Mouse (Mus musculus): ENCODE data around the gene Plaur.
"Not testable (repeated sequence)": the region's sequence is repeated elsewhere in the genome, so short reads cannot be mapped to it uniquely, and the experiment has no call there.

Plaur gene

DNA sequence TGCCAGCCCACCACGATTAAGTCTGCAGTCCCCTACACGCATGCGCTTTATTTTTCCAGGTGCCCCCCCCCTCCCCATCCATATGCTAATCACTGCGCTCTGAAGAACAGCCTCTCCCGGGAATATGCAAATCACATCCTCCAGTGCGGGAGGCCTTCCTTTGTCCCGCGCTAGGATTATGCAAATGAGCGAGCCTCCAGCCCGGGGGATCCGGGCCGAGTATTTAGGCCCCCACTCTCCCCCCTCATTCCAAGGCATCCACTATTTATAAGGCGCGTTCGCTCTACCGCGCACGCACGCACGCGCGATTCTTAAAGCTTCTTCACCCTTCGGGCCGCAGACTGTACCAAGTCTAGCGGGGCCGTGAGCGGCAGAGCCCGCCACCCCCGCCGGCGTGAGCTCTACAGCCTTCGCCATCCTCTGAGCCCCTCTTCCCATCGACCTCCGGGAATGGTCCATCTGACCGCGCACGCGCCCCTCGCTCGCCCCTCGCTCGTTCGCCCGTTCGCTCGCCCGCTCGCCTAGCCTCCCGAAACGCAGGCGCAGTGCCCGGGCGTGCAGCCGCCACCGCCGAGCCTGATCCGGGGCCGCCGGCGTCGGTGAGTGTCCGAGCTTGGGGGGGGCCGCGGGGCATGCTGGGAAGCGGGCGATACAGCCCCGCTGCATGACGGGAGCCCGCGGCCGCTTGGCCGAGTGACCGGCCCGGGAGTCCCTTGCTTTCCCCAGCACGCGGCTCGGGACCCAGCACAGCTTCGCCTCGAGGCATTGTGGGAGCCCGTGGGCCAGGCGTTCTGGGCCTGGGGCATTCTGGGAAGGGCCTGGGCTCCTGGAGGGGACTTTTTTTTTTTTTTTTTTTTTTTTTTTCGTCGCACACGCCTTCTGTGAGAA, 44.8 kb downstream of the Plaur start, which contains the start of gene Zfp428:
Zfp428 (plus strand) TSS at position 169 of the 888 bp plus-strand sequence.
- intact Hi-C loops (cut with DNase I): loop anchor here (2.0 kb wide), 1 partner anchor 22 kb away; no protein-coding TSS in a partner anchor

DNA sequence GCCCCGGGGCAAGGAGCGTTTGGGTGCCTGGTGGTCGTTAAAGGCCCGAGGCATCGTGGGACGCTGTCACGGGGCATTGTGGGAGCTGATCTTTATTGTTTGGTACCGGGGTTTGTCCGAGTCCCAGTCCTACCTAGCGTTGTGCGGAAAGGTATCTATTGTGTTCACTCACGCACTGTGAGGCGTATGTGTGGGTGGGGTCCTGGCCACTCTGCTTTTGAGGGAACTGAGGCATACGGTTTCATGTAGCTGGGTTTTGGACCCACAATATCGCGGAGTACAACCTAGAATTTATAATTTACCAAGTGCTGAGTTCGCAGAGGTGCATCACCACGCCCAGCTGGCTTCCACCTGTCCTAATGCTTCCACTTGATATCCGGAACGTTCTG, 45.4 kb downstream of the Plaur start:
- intact Hi-C loops (cut with DNase I): loop anchor here (2.0 kb wide), 1 partner anchor 21 kb away; no protein-coding TSS in a partner anchor

GRCm38 (mm10) chr7:24512355-24512754, 50.1 kb downstream of the Plaur start, which contains the start of gene AC161166.1:
Gene AC161166.1, minus strand, starts transcription at chr7:24512455.
- intact Hi-C loops (cut with DNase I): no loop called here

GRCm38 (mm10) chr7:24516319-24516718, 54.0 kb downstream of the Plaur start:
- intact Hi-C loops (cut with DNase I): not testable (repeated sequence)

DNA sequence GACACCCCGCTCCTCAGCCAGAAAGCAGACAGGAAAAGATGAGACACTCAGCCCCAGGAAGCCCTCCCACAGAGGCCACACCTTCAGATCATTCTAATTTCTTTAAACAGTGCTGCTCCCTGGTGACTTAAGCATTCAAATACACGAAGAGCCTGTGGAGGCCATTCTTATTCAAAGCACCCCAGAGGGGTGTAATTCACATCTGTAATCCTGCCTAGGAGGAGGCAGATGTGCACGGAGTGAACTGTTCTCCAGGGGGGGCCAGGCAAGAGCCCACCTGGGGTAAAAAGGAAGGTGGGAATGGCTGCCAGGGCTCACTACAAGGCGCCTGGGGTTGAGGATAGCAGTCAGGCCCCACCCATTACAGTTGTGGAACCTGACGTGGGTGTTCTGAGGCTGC, 54.8 kb downstream of the Plaur start:
- intact Hi-C loops (cut with DNase I): no loop called here

DNA sequence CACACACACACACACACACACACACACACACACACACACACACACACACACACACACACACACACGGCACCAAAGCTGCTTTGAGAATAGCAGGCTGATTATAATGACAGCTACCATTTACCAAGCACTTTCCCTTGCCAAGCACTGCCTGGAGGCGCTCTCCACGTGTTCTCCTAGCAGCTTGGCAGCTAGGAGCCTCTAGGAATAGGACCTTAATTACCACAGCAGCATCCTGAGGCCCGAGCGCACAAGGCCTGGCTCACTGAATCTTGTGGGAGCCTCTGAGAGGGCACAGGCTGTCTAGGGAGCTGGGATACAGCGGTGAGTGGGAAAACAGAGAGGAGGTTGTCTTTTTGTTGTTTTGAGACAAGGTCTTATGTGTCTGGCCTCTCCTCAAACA, 55.4 kb downstream of the Plaur start:
- intact Hi-C loops (cut with DNase I): no loop called here

- intact Hi-C loops (cut with DNase I): no loop called here
These were observed 56.8 kb downstream of the Plaur start for GRCm38 (mm10) chr7:24519130-24519529.

GRCm38 (mm10) chr7:24520054-24520453, 57.8 kb downstream of the Plaur start:
- intact Hi-C loops (cut with DNase I): not testable (repeated sequence)

DNA sequence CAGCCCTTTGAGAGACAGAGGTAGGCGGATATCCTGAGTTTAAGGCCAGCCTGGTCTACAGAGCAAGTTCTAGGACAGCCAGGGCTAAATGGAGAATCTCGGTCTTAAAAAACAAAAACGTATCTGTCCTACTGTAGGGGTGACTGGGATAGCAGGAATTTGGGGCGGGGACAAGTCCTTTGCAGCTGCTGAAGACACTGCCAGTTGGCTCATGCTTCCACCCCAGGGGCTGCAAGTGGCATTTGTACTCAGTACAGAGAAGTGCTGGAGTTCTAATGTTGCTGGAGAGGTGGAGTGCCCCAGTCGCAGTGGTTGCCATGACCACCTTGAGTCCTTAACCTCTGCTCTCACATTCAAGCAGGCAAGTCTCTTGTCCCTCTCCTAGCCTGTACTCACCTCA, 60.5 kb downstream of the Plaur start:
- intact Hi-C loops (cut with DNase I): no loop called here

GRCm38 (mm10) chr7:24523723-24524122, 61.4 kb downstream of the Plaur start:
- intact Hi-C loops (cut with DNase I): no loop called here

DNA sequence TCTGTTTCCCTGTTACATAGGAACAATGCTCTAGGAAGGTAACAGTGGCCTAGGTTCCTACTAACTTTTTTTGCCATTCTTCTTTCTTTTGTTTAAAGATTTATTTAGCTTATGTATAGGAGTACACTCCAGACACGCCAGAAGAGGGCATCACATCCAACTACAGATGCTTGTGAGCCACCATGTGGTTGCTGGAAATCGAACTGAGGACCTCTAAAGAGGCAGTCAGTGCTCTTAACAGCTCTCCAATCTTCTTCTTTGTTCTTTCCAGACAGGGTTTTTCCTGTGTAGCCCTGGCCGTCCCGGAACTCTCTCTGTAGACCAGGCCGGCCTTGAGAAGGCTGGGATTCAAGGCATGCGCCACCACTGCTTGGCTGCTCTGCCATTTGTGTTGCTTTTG, 62.7 kb downstream of the Plaur start:
- intact Hi-C loops (cut with DNase I): no loop called here
